Mouse (Mus musculus) stomach, embryonic 15.5 days (tissue): ENCODE results near the gene Lfng. TPM values are rescaled to one million over a fixed set of nuclear protein-coding genes. Genes with fewer than 3 reads are reported as not detected.
A peak's percentile ranks its signal among the peaks of the same experiment; 100 is the strongest.

ENCODE experiments used
- ATAC-seq: fragments of 200-750 bp; cut with Nextera tagmentation; 2 replicates; pipeline ENCODE4 v1.8.0; 2017; ENCODE audit warnings: low read depth, moderate number of reproducible peaks, moderate TSS enrichment; ENCODE audit not compliant: insufficient read depth, low FRiP score
- H3K27ac ChIP-seq: fragments of 300-500 bp; sonication (generic); 2 replicates; pipeline ENCODE4 v1.5.1; 2015; ENCODE audit warnings: mild to moderate bottlenecking, inconsistent platforms
- H3K27me3 ChIP-seq: fragments of 300-500 bp; sonication (generic); replicated peaks from 2 replicates; pipeline ENCODE4 v1.6.1; 2015; ENCODE audit warnings: inconsistent platforms
- H3K36me3 ChIP-seq: fragments of 300-500 bp; sonication (generic); 2 replicates; pipeline ENCODE4 v1.6.1; 2015; ENCODE audit warnings: inconsistent platforms
- H3K4me1 ChIP-seq: fragments of 300-500 bp; sonication (generic); 2 replicates; pipeline ENCODE4 v1.6.1; 2015; ENCODE audit warnings: inconsistent platforms
- H3K4me2 ChIP-seq: fragments of 300-500 bp; sonication (generic); 2 replicates; pipeline ENCODE4 v1.6.1; 2015; ENCODE audit warnings: mild to moderate bottlenecking, inconsistent platforms
- H3K4me3 ChIP-seq: fragments of 300-500 bp; sonication (generic); replicated peaks from 2 replicates; pipeline ENCODE4 v1.5.1; 2015; ENCODE audit warnings: inconsistent platforms
- H3K9ac ChIP-seq: fragments of 300-500 bp; sonication (generic); 2 replicates; pipeline ENCODE4 v1.6.1; 2015; ENCODE audit warnings: inconsistent platforms
- H3K9me3 ChIP-seq: fragments of 300-500 bp; sonication (generic); 2 replicates; pipeline ENCODE4 v1.6.1; 2016; ENCODE audit warnings: inconsistent platforms
- WGBS: fragments of 180-500 bp; shearing (Covaris S2); methylation state at CpG from one replicate; pipeline ENCODE4 v1.1.7; 2015; 5-methylcytosine and 5-hydroxymethylcytosine counted together
- polyA plus RNA-seq: library from polyadenylated mRNA; unstranded; fragments of >200 nt; fragmentation: Nextera tagmentation; extraction: Ambion mirVana; gene quantifications from 2 replicates; pipeline ENCODE4 v1.2.1, GENCODE M21; 2015

Gene Lfng
- polyA plus RNA-seq, 1 experiment from 2014 or later: 24.5 TPM

DNA sequence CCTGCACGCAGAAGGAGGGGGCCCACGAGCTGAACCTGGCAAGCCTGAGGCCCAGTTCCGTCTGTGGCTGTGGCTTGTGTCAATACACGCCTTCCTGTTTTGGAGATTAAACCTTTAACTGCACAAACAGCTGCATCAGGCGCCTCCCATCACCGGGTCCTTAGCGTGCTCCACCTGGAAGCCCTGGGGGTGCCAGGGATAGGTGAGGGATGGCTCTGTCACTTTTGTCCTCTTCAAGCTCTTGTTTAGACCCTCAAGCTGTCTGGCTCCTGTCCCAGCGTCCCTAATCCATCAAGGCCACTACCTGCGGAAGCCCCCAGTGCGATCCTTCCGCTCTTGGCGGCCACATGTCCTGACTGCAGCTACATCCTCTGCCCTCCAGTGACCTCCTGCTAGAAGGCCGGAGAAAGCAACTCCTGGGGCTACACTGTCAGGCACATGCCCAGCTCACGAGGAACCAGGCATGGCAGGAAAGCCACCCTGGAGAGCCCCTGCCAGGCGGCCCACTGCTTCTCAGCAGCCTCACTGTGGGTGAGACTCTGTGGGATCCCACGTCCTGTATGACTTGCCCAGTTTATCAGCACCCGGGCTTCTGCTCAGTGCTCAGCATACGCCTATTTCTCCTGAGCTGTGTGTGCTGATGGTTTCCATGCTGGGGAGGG, 10.1 kb upstream of the Lfng start:
- Histone ChIP-seq H3K9ac (no peak overlapping the region), H3K9me3 (no peaks in the 10 kb centered on the region), H3K27me3 (no peaks in the 10 kb centered on the region), H3K36me3 (no peaks in the 10 kb centered on the region), H3K4me1 (peaks cover 13% of the 10 kb centered on the region), H3K27ac (peak overlapping the region; percentile 82), H3K4me3 (no peak overlapping the region), H3K4me2 (peak overlapping the region; percentile 29; the same call in 1 of the 2 replicates)
- WGBS: 30% methylated on average over 18 of the region's 18 CpGs
- ATAC-seq: peak; percentile 75

DNA sequence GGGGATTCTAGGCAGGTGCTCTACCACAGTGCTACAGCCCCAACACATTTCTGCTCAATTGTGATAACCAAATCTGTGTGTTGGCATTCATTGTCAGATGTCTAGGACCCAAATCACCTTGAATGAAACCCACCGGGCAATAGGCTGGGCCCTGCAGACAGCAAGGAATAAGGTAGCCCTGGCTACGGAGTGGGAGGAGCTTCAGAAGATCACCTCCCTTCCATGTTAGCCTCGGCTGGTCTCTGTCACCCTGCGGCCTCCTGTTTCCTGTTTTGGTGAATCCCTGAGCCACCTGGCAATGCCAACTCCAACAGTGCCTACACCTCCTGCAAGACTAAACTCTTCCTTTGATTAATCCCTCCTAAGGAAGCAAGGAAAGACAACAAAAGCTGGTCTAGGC, 9.3 kb upstream of the Lfng start:
- 70% methylated on average over 4 of the region's 4 CpGs for WGBS

DNA sequence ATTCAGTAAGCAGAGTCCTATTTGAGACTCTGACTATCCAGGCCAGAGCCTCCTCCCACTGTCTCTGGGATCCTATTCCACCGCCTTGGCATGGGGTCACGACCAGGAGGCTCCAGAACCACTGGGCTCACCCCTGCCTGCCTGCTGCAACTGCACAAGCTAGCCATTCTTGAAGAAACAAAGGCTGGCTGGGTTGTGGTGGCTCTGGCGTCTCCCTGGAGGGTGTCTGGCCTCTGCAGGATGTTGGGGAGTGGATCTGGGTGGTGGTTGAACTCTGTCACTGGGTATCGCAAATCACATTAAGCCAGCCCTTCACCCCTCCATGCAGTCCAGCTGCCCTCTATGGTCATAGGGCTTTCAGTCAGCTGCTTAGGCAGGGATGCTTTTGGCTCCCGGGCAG, 7.2 kb upstream of the Lfng start:
- H3K9ac ChIP-seq: no peak overlapping the region
- no peak for ATAC-seq
- H3K27ac ChIP-seq: no peak overlapping the region
- 68% methylated on average over 5 of the region's 5 CpGs for WGBS
- H3K9me3 ChIP-seq: no peaks in the 10 kb centered on the region
- no peak overlapping the region for H3K4me2 ChIP-seq
- no peaks in the 10 kb centered on the region for H3K36me3 ChIP-seq
- H3K4me3 ChIP-seq: no peak overlapping the region
- H3K4me1 ChIP-seq: peaks cover 16% of the 10 kb centered on the region
- peaks cover under 1% of the 10 kb centered on the region; the same call in 1 of the 2 replicates for H3K27me3 ChIP-seq

More for the DNA sequence above, 9.3 kb upstream of the Lfng start:
- Histone ChIP-seq H3K4me1 (peaks cover 13% of the 10 kb centered on the region), H3K4me3 (no peak overlapping the region), H3K4me2 (no peak overlapping the region), H3K9me3 (no peaks in the 10 kb centered on the region), H3K36me3 (no peaks in the 10 kb centered on the region), H3K27me3 (no peaks in the 10 kb centered on the region), H3K9ac (no peak overlapping the region), H3K27ac (no peak overlapping the region; the same call in 1 of the 2 replicates)
- ATAC-seq: no peak

DNA sequence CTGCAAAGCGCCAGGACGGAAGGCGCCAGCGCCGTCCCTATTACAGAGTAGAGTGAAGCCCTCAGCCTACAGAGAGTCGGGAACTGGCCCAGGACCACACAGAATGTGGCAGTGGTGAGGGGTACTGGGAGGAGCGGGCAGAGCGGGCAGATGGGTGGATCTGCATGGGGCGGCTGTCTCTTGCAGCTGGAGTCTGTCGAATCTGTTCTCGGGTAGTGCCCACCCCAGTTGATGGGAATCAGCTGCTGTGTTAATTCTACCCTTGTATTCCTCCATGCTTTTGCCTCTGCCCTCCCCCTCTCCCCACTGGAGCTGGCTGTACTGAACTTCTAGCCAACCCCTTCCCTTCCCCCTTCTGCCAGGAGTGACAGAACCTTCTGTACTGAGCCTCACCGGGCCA, 5.4 kb upstream of the Lfng start:
- Histone ChIP-seq H3K4me2 (no peak overlapping the region), H3K27ac (no peak overlapping the region), H3K4me1 (peaks cover 24% of the 10 kb centered on the region), H3K4me3 (no peak overlapping the region), H3K27me3 (peaks cover 12% of the 10 kb centered on the region), H3K9ac (no peak overlapping the region), H3K36me3 (no peaks in the 10 kb centered on the region), H3K9me3 (no peaks in the 10 kb centered on the region)
- ATAC-seq: no peak
- WGBS: 58% methylated on average over 12 of the region's 12 CpGs

DNA sequence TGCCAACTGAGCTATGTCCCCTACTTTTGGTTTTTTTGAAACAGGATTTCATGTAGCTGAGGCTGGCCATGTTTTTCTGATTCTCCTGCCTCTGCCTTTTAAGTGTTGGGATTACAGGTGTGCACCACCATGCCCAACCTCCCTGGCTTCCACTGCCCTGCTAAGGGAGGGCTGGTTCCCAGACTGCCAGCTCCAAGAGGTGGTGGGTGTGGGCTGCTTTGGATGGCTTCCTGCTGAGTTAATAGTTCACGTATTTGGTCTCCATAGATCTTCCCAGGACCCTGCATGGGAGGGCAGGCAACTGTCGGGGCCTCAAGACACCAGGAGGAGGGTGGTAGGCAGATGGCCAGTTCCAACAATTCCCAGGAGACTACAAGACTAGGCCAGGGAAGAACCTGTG, 4.6 kb upstream of the Lfng start:
- Histone ChIP-seq H3K27me3 (peaks cover 12% of the 10 kb centered on the region), H3K27ac (no peak overlapping the region), H3K4me3 (no peak overlapping the region), H3K4me1 (peaks cover 21% of the 10 kb centered on the region), H3K9me3 (no peaks in the 10 kb centered on the region), H3K4me2 (no peak overlapping the region), H3K36me3 (no peaks in the 10 kb centered on the region), H3K9ac (no peak overlapping the region)
- WGBS: 45% methylated on average over 2 of the region's 2 CpGs
- ATAC-seq: no peak

DNA sequence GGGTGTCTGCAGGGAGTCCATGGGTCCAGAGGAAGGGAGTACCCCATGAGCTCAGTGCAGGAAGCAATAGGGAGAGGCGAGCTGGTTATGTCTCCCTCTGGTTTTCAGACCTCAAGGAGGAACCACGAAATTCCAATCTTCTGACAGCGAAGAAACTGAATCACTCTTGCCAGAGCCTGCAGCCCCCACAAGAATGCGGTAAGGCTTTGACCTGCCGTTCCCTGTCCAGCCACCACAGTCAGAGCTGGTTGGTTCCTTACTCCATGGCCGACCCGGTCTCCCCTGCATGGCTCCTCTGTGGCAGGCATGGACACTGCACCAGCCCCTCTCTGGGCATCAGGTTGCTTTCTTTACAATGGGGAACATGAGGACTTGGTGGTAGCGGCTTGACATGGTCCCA, 2.7 kb upstream of the Lfng start:
- Histone ChIP-seq H3K9me3 (no peaks in the 10 kb centered on the region), H3K4me3 (no peak overlapping the region), H3K36me3 (no peaks in the 10 kb centered on the region), H3K27me3 (peaks cover 12% of the 10 kb centered on the region), H3K27ac (no peak overlapping the region), H3K9ac (no peak overlapping the region), H3K4me1 (peaks cover 36% of the 10 kb centered on the region), H3K4me2 (no peak overlapping the region)
- no peak for ATAC-seq
- 55% methylated on average over 8 of the region's 8 CpGs for WGBS

DNA sequence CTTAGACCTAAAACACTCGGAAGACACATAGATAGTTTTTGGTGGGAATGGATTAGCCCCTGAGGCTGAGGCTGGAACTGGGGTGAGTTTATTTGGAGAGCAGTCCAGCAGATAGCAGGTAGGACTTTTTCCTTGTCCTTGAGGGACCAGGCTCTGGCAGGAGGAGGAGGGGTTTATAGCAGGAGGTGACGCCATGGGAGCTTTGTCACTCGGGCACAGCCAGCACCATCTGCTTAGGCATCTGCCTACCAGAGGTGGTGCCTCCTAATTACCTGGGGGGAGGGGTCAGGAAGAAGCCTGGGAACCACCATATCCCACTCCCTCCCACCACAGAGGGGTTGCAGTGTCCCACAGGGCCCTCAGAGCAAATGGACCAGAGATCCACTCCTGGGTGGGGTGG, 1.9 kb upstream of the Lfng start:
- no peaks in the 10 kb centered on the region for H3K36me3 ChIP-seq
- H3K27ac ChIP-seq: no peak overlapping the region
- ATAC-seq: no peak
- H3K27me3 ChIP-seq: peaks cover 12% of the 10 kb centered on the region
- H3K4me3 ChIP-seq: no peak overlapping the region
- H3K9ac ChIP-seq: no peak overlapping the region
- H3K4me2 ChIP-seq: no peak overlapping the region
- no peaks in the 10 kb centered on the region for H3K9me3 ChIP-seq
- 26% methylated on average over 3 of the region's 3 CpGs for WGBS
- peaks cover 43% of the 10 kb centered on the region for H3K4me1 ChIP-seq

DNA sequence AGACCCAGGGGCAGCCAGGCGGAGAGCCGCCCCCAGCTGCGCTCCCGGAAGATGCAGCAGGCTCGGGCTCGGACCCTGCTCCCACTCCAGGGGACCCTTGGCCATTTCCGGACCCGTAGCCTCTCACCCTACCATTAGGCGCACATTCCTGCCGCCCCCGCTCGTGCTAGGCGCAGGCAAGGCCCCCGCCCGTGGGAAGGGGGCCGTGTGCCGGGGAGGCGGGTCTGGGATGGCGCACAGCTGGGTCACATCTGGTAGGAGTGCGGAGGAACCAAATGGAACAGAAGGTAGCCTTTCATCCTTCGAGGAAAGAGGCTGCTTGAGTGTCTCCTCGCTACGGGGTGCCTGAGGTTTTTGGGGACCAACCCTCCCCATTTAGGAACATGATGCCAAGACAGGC, 734 bp upstream of the Lfng start:
- Histone ChIP-seq H3K9ac (no peak overlapping the region), H3K27me3 (peaks cover 12% of the 10 kb centered on the region), H3K36me3 (no peaks in the 10 kb centered on the region), H3K4me1 (peaks cover 55% of the 10 kb centered on the region), H3K27ac (peak overlapping the region; percentile 76), H3K4me3 (peak overlapping the region; percentile 70), H3K9me3 (no peaks in the 10 kb centered on the region), H3K4me2 (peak overlapping the region; percentile 83)
- no peak for ATAC-seq
- under 1% methylated on average over 23 of the region's 23 CpGs for WGBS

DNA sequence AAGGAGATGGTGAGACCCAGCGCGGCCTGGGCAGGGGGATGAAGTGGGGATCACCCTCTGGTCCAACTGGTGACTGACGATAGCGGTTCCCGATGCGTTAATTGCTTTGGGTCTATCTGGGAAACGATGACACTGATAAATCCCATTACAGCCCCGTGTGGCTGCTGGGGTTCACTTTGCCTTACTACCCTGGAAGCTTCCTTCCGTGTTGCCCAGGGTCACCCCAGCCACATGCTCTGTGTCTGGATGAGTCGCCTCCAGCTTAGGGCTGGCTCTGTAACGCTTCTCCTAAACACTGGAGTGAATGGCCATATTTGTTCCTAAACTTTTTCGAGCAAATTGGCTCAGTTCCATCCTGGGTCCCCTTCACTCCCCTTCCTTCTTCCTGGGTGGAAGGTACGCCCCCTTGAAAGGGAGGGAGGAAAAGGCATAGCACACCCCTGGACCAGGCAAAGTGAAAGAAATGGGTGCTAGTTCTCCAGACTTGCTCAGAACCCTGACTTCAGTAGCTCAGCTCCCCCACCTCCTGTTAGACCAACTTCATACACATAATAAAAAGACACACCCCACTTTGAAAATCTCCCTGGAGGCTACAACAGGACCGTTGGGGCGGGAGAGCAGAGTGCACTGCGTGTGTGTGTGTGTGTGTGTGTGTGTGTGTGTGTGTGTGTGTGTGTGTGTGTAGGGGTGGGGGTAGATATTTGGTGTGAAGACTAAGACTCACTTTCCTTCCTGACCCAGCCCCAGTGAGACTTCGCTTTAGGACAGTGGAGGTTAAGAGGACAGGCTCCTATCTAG, 915 bp downstream of the Lfng start:
- Histone ChIP-seq H3K27ac (peak overlapping the region; percentile 97), H3K9me3 (no peaks in the 10 kb centered on the region), H3K27me3 (peaks cover 12% of the 10 kb centered on the region), H3K4me1 (peaks cover 67% of the 10 kb centered on the region), H3K4me2 (peak overlapping the region; percentile 83), H3K4me3 (peak overlapping the region; percentile 70), H3K9ac (peak overlapping the region; percentile 62), H3K36me3 (0 out of 2 replicates have a peak, but pooled peaks cover 4% of the 10 kb centered on the region)
- WGBS: 2% methylated on average over 16 of the region's 17 CpGs
- ATAC-seq: no peak

DNA sequence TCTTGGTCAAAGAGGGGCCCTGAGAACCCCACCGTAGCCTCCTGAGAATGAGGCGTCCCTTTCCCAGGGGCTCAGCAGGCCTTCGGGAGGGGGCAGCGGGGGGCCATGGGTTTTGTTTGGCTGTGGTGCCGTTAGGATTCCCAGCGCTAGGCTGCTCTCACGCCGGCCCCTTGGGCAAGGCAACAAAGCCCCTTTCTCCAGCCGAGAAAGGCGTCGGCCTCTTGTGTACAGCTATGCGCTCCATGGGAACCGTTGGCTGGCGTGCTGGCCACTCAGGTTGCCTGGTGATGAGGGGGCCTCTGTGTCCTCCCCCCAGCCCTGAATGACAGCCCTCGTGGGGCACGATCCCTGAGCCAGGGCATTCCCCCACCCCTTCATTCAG, 1.5 kb downstream of the Lfng start:
- peaks cover 69% of the 10 kb centered on the region for H3K4me1 ChIP-seq

DNA sequence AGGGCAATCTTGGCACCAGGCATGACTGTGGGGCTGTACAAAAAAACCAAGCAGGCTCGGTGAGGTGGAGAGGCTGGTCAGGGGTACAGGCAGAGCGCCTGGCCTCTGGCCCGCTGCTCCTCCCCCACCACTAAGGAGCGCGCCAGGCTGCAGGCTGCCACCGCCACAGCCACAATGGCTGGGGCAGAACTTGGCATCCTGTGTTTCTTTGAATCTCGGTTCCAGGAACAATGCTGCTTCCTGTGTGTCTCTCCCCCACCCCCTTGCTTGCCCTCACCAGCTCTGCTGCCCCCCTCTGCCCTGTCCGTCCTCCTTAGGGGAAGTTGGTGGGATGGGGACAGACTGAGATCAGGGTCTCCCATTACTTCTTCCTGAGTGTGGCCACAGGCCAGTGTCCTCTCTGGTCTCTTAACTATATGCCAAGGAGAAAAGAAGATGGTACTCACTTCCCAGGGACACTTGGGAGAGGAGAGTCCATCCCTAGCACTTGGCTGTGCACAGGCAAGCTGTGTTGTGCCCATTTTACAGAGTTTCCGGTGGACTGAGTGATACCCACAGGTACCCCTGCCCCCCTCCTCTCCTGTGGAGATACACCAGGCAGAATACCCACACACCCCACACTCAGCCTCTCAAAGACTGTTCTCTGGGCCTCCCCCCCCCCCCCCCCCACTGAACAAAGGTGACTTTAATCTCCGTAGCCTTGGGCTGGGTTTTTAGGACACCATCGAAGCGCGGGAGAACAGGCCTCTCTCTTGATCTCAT, 2.6 kb downstream of the Lfng start:
- Histone ChIP-seq H3K4me3 (peak overlapping the region; percentile 70), H3K4me1 (peaks cover 72% of the 10 kb centered on the region), H3K27ac (peak overlapping the region; percentile 97), H3K9ac (peak overlapping the region; percentile 27; the same call in 1 of the 2 replicates), H3K9me3 (no peaks in the 10 kb centered on the region), H3K4me2 (peak overlapping the region; percentile 83), H3K27me3 (peaks cover 12% of the 10 kb centered on the region), H3K36me3 (peaks cover 18% of the 10 kb centered on the region)
- ATAC-seq: no peak
- 22% methylated on average over 13 of the region's 13 CpGs for WGBS

More for the DNA sequence above, 1.5 kb downstream of the Lfng start:
- ATAC-seq: no peak
- H3K27me3 ChIP-seq: peaks cover 12% of the 10 kb centered on the region
- WGBS: 7% methylated on average over 16 of the region's 16 CpGs
- peaks cover 8% of the 10 kb centered on the region for H3K36me3 ChIP-seq
- no peaks in the 10 kb centered on the region for H3K9me3 ChIP-seq
- peak overlapping the region; percentile 83 for H3K4me2 ChIP-seq
- peak overlapping the region; percentile 51; the same call in 1 of the 2 replicates for H3K9ac ChIP-seq
- H3K4me3 ChIP-seq: peak overlapping the region; percentile 70
- H3K27ac ChIP-seq: peak overlapping the region; percentile 97
